Mouse (Mus musculus): ENCODE measurements around the gene Brpf1.

- TF ChIP-seq GATA1 (IDR thresholded peaks at IDR 0.05; ENCODE audit: borderline replicate concordance, low read length) (no peak), FLI1 (IDR thresholded peaks at IDR 0.05; ENCODE audit: low read length) (no peak)
Measured at GRCm38 (mm10) chr6:113290346-113290745, 16.6 kb upstream of the Brpf1 start.

All from megakaryocyte, embryonic 14.5 days (primary cell).